Mouse (Mus musculus) layer of hippocampus, postnatal 14 days (tissue): Measurements from ENCODE around the gene Atxn1. TPM values are rescaled to one million over a fixed set of nuclear protein-coding genes. Genes with fewer than 3 reads are reported as not detected.

Experiments used
- DNase-seq, 2 experiments: peaks; one replicate each; pipeline ENCODE4 v3.0.0; 2021 to 2022; ENCODE audit warnings: low spot score in 2 of 2, mixed read lengths in 1 of 2
- total RNA-seq, 2 experiments: library from RNA; stranded (reverse); gene quantifications; 2 replicates each; pipeline ENCODE4 v1.2.3; 2021

Gene Atxn1
- total RNA-seq, 2 experiments from 2014 or later, result 92.4 to 124 TPM

DNA sequence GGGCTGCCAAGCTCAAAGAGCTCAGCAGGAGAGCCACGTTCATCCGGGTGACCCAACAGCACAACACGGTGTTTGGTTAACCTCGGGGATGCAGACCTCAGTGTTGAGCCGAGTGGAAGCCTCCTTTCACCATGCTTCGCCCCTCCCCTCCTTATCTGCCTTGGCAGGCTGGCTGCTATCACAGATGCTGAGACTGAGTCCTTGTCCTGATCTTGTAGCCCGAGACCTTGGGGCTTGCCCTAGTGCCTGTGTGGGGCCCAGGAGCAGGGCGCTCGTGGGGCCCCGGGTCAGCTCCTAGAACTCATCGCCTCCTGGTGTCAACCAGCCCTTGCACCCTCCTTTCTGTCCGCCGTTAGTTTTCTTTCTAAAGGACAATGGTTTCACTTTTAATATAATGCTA is 418.8 kb downstream of the Atxn1 start:
- no peak for DNase-seq

DNA sequence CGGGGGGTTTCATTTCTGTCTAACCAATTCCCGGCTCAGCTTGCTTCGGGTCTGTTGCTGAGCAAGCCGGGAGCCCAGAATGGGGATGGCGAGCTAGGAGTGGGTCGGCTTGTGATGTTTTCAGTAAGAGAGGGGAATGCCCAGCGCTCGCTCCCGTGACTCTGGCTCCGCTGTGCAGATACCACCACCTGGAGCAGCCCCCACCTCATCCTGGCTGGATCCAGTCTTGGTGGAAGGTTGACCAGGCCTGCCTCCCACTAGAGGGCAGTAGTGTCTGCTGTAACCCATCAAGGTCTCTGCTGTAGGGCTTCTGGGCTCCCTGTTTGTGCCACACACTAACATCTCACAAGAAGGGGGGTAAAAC is 425.6 kb downstream of the Atxn1 start:
- DNase-seq, result peak; percentile 81 to 88

DNA sequence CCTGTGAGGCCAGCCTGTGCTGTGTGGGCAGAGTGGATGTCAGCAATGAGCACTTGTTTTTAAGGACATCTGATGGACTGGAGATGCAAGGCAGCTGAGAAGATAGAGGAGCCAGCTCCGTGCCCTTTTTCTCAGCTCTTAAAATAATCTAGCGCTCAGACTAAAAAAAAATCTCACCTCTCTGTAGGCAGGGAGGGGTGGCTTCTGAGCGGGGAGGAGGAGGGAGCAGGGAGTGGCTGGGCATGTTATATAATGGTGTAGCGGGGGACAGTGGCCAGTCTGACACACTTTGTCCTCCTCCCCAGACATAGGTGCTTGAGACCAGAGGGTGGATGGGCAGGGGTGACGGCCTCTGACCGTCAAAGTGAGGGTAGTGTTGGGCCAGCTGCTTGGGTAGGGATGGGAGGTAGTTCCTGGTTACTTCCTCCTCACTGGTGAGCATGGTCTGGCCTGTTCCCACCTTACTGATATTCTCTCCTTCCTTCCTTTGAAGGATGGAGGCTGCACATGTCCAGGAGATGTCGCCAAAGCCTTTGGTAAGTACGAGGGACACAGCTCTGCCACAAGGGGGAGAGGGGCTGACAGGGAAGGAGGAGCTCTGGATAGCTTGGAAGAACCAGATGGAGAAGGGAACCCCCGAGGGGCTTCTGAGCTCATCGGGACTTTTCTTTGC is 426.1 kb downstream of the Atxn1 start:
- peak; percentile 30 to 82 for DNase-seq

DNA sequence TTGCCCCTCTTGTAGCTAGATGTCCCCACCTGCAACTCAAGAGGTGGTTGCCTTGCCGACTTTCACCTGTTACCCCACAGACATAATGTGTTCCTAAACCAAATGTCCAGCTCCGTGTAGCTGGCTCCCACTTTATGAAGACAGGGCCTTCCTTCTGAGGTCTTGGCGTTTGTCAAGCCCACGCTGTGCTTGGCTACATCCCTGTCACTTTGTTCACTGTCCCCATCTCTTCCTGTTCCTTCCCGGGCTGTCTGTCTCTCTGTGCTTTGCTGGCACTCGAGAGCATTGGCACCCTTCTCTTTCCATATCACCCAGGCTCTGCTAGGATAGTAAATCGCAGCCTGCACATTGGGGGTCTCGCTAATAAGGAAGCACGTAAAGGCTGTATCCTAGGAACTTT is 426.7 kb downstream of the Atxn1 start:
- no peak for DNase-seq

DNA sequence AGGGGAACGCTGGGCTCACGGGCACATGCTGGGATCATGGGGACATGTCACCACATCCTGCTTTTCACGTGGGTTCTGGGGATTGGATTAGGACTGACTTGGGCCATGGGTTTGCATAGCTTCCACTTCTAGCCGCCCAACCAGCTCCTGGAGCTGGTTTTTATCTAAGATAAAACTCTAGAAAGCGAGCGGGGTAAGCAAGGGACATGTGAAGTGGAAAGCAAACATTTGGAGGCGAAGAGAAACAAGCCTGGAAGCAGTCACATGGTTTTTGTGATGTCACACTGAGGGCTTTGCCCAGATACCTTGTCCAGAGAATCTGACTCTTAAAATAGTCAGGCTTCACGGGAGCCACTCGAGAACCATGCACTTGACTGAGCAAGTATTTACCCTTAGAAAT is 427.7 kb downstream of the Atxn1 start:
- DNase-seq, result no peak

DNA sequence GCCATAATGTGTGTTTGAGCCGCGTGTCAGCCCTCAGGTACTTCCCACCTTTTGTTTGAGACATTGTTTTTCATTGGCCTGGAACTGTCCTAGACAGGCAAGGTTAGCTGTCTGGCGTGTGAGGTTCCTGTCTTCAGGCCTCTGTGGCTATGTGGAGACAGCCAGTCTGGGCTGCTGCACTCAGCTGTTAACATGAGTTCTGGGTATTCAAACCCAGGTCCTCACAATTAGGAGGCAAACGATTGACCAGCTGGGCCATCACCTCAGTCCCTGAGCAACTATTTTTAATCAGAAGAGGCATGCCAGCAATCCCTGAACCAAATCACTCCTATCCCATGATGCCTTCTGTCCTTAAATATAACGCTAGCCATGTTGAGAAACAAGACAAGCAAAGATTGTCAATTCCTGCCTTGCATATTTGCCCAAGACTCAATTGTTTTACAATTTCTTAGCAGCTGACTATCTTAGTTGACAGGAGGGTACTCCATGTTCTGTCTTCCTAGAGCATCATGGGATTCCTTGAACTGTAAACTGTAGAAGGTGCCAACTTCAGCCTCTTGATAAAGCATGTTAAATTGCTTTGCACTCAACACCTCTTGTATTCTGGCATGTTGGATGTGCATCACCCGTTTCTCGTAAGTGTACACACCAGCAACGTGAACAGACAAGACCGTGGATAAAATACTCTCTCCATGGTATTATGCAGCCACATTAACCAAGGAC is 428.9 kb downstream of the Atxn1 start:
- DNase-seq, result no peak

DNA sequence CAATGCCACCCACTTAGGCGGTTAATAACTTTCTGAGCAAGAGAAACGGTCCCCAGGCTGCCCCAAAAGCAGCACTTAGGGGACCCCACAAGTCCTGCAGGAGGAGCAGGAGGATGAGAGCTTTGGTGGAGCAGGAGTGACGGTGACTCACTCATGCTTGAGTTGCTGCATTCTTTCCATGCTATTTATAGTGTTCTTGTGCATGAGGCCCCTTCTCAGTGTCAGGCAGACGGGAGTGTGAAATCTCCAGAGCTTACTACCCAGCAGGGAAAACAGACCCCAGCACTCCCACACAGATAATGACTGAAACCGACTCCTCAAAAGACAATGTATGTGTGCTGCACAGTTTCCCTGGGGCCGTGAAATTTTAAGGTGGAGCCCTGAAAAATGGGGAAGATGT is 434.1 kb downstream of the Atxn1 start:
- no peak for DNase-seq

DNA sequence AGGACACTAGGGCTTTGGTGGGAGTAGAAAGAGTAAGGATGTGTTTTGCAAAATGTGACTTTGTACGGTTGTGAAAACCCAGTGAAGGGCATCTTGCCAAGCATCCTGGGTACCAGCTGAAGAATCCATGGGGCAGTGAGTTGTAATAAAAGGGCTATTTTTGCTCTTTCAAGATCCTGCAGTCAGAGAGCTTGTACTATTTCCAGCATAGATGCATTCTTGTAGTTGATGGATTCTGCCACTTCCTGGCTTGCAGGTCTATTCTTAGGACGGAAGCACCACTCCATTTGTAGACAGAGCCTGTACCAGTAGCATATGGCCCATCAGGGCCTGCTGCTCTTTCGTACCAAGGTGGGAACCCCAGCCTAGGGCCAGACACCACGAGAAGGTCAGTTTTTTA is 436.0 kb downstream of the Atxn1 start:
- DNase-seq, result no peak

DNA sequence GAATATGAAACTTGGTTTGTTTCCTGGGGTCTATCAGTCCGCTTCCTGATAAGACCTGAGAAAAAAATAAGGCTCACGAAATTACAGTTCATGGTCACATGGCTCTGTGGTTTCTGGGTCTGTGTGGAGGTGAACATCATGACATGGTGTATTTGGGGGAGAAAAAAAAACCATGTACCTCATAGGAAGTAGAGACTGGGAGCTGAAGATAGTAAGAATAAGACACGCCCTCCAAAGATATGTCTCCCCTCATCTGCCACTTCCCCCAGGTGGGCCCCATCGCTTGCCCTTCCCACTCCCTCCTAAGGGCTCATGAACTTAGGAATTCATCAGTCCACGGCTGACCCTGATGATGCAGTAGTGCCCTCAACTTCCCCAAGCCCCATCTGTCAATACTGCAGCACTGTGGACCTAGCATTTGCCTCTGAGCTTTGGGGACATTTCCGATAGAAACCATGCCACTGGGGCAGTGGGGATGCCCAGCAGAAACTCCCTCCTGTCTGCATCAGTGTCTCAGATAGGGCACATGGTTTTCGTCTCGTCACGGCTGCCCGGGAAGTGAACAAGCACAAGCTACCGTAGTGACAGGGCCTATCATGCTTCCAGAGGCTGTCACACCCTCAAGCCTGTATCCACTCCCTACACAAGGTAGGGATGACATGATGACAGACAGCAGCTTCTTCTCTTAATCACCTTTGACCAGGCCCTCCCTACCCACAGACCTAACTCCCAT is 437.4 kb downstream of the Atxn1 start:
- no peak for DNase-seq

DNA sequence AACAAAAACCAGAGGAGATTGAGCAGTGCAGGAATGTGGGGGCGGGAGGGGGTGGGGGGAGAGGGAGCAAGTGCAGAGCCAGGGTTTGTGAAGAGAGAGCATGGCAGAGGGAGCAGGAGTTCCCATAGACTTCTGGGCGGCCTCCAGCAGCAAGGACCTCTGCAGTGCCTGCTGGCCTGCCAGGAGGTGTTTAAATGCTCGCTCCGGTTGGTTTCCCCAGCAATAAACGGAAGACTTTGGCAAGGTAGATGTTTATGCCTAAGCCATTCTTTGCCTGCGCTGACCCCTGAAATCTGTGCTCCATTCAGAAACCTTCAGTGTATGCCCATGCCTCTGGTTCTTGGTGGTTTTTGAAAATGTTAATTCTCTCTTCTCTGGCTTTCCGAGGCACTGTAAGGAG is 438.6 kb downstream of the Atxn1 start:
- DNase-seq, result no peak

DNA sequence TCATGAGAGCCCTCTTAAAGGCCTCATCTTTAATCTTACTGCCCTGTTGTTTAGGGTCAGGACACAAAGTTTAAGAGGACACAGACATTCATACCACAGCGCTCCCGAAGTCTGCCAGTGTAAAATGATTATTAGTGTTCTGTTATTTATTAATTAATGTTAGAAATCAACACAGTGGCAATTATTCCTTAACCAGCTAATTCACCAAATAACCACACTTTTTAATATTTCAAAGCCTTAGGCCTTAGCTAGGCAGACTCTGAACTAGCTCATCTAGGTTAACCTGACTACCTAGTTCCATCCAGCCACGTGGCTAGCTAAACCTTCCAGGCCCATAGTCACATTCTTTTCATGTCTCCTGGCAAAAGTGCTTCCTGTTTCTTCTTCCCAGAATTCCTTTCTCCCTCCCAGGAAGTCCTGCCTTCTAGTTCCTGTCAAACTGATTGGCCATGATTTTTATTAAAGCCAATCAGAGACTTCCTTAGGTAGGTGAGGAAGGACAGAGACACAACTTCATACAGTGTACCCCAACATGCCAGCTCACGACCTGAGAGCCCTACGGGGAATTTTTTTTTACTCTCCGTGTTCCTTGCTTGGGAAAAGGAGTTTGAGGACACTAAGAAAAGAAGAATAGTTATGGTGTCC is 439.9 kb downstream of the Atxn1 start:
- no peak for DNase-seq

DNA sequence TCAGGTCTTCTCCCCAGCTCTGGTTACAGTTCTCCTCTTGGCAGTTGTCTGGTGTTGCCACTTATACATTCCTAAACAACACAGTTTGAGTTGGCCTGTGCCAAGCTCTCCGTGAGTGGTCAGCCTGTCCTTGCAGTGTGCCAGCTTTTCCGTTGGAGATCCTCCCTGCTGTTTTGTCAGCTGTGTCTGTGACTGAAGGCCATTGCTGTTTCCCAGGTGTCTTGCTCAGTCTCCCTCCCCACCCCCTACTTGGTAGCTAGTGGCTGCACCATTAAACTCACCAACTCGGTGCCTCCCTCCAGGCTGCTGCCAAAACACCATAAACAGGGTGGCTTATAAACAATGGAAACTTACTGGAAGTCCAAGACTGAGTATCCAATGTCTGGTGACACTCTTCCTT is 440.5 kb downstream of the Atxn1 start:
- no peak for DNase-seq

DNA sequence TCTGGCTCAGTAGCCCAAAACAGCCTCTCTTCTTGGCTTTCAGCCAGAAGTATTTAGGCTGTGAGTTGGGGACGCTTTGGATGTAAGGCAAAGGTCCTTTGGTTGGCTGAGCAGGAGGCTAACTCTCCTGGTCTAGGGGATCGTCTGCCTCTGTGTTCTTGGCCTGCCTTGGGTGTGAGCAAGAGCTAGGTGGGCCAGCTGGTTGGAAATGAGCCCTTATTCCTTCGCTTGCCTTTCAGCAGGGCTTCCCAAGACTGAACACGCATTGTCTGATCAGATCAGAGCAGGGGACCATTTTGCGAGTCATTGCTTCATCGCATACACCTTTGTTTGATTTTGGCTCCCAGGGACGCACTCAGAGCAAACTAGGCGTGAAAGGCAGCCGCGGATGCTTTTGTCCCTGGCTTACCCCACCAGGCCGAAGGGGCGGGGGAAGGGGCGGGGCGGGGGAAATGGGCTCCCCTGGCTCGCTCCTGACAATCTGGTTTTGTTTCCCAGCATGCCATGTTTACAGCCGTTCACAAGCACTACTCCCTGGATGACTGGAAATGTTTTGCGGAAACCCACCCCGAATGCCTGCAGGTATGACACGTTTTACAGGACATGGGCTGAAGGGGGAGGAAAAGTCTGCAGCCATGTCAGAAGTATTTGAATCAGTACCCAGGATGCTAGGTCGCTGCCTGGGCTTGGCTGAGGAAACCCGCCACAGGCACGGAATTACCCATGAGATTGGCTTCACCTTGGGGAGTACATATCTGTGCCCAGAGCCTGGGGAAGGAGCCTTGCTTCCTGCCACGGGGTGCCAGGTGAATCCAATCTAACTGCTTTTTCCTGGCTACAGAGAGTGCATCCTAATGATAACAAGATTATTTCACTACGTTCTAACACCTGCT is 448.1 kb downstream of the Atxn1 start:
- DNase-seq, result no peak

DNA sequence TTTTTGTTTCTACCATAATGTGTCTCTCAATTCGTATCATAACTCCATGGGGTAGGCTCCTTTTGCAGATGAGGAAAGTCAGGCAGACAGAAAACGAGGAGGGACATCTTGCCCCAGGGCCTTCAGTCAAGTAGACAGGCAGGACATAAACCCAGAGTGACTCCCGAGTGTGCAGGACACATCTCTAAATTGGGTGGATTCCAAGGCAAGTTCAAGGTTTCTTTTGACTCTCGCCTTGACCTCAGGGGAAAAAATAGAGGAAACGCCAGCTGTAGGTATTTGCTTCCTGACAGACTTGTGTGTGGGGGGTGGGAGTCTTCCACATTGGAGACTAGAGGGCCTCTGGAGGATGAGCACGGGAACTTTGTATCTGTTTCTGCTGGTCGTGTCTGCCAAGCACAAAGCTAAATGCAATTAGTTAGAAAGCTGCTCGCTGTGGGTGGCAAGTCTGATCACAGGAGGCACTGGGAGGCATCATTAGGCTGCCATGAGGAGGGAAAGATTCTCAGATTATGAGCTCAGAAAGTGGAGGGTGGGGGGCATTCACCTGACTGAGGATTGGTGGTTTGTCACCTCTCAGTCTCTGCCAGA is 449.9 kb downstream of the Atxn1 start:
- peak in 1 of 2 experiments; percentile 31 for DNase-seq

DNA sequence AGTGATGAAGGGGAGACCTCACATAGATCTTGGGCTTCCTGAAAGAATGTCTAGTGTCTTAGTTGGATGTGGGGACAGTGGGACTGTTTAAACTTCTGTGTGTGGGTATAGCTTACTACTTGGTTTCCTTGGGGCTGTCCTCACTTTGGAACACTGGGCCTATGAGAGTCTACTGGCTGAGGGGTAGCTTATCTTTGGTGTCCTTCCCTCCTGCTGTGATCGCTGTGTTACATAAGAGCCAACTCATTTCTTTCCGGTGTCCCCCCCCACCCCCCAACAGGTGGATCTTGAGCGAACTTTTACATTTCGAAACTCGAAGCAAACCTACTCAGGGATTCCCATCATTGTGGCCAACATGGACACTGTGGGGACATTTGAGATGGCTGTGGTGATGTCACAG is 450.7 kb downstream of the Atxn1 start:
- no peak for DNase-seq

DNA sequence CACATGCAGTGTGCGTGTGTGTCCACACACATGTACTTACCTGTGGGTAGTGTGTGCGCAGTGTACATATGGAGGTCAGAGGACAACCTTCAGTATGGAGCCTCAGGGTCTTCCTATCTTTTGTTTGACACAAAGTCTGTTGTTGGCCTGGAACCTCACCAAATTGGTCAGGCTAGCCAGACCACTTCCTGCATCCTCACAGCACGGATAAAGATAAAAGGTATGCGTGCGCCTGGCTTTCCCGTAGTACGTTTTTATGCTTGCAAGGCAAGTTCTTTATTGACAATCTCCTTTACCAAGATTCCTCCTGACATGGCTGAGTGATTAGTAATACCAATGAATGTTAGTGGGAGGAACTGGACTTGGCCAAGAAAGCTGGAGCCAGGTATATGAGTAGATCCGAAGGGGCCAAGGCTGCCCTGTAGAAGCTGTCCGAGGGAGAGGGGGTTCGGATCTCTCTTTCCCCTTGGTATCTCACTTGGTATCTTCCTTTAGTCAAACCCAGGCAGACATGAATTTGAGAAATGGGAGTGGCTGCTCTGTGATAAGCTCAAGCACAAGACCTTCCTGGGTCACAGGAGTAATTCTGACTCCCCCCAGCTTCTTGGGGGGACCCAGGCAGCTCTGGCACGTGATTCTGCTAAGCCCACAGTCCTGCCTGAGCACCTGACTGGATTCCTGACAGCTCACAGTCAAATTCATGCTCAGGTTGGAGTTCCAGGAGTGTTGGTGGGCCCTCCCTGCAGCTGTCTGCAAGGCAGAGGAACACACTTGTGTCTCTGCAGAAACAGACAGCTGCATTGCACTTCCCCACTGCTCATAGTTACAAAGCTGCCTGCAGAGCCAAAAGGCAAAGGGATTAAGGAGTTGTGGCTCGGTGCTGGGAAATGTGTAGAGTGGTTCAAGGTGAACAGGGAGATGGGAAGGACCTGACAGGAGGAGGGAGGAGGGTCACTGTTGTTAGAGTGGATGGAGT is 451.5 kb downstream of the Atxn1 start:
- DNase-seq, result no peak

DNA sequence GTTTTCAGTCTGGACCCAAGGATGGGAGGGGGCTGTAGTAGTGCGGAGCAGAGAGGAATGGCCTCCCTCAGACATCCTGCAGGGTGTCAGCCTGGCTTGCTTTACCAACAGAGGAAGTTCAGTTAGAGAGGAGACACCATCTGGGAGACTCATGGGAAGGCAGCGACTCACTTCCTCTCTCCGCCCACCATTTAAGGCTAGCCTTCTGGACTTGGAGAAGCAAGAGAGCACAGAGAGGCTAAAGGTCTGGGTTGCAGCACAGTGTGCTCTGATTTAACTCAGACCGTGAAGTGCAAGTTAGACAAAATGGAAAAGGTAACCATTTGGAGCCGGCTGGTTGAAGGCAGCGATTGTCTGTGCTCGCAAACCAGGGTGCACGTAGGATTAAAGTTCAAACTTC is 452.3 kb downstream of the Atxn1 start:
- no peak for DNase-seq

DNA sequence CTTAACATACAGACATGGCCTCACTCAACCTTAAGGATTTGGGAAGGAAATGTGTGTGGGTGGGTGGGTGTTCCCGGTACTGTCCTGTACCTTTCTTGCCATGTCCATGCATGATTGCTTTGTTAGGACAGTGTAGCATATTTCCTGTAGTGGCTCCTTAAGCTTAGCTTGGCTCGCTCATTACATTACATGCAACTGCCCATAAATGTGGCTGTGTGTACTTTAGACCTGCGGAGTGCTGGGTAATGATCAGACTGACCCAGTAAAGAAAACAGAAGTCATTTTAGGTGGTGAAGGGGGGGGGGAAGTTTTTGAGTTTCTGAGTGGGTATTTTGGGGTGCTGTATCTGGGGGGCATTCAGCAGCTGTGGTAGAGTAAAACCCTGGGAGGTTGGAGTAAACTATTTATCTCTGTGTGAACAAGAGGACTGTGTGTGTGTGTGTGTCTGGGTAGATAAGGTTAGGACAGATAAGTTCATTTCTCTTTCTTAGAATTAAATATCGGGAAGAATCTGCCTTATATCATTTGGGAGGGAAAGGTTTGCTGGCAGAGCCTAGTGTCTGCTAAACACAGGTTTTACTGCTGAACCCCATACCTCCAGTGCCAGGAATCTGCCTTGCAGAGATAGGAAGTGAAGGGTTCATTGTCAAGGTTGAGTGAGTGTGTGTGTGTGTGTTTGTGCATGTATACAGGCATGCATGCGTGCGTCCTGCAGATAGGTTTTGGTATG is 452.9 kb downstream of the Atxn1 start:
- no peak for DNase-seq

DNA sequence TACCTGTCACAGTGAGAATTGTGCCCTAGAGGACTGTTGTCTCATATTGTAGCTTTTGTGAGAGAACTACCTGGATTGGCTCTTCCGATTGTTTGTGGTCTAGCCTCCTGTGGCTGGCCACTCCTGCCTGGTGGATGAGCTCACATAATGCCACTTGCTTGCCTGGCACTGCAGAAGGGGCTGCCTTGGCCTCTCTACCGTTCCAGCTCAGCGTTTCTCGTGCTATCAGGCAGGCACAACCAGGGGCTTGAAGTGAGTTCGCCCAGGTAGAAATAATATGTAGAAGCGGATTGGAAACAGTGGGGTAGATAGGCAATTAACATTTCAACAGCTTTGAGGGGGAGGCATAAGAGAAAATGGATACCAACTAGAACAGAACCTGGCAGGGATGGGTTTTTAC is 455.4 kb downstream of the Atxn1 start:
- no peak for DNase-seq
